Mouse (Mus musculus) retina, embryonic 14.5 days (tissue): ENCODE data around the gene Mgrn1.

Experiments
- DNase-seq: peaks from one replicate; pipeline ENCODE4 v3.0.0-alpha.2; 2015; ENCODE audit warnings: low spot score

Mgrn1 gene

DNA sequence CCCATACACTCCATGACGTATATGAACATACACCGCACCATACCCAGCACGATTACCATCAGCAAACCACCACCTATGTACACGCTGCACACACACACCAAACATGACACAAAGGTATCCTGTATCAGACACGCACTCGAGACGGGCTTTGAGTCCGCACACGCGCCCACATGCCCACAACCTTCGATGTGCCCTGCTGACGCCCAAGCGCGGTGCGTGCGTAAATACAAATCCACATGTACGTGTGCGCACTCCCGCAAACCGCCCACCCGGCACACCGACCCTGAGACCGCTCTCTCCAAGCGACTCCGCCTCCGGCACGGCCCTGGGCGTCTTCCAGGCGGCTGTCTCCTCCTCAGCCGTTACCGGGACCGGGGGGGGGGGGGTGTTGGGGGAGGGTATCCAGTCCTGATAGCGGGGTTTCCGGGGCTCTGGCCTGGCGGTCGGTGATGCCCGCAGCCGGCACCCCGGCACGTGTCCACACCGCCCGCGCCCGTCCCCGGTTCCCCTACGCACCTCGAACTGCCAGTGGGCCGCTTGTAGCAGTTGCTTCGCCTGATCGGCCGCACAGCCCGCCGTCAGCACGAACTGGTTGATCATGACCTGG is 6.8 kb upstream of the Mgrn1 start:
- peak; percentile 58 for DNase-seq

GRCm38 (mm10) chr16:4879708-4880124 is 6.3 kb upstream of the Mgrn1 start:
- peak; percentile 84 for DNase-seq

- DNase-seq: peak; percentile 98
Observed at GRCm38 (mm10) chr16:4880136-4880825, 5.8 kb upstream of the Mgrn1 start, which contains the start of gene Ubald1. Gene Ubald1, minus strand, starts transcription at chr16:4880315.

DNA sequence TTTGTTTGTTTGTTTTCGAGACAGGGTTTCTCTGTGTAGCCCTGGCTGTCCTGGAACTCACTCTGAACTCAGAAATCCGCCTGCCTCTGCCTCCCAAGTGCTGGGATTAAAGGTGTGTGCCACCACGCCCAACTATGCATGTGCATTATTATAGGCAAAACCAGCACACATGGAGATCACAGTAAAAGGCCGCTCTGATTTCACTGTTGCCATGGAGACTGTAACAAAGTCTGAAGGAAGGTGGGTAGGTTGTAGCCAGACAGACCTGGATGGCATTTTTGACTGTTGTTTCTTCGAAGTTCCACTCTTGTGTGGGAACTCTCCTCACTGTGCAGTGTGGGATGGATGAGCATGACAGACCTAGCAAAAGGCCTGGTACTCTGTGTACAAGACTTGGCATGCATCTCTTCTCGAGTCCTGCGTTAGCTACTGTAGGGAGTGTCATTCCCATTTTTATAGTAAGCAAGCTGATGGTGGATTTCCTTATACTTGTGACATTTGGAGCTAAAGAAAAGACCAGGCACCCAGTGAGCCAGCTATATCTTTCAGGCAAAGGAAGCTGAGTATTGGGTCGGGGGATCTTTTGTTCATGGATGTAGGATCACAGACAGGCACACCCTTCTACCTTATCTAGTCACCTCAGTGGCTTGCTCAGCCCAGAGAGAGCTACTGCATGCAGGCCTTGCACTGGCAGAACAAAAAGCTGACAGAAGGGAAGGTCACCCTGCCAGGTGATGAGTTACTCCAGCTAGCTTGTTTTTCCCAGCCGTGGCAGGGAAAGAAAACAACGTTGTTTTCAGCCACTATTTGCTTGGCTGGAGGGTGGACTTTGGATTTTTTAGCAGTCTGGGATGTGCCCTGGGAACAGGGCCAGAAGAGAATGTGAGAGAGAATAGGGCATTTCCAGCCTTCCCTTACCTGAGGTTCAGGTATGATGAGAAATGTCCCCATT is 4.4 kb upstream of the Mgrn1 start:
- DNase-seq: no peak

- no peak for DNase-seq
Observed at GRCm38 (mm10) chr16:4884930-4885329, 1.1 kb upstream of the Mgrn1 start.

GRCm38 (mm10) chr16:4886690-4887020 is 606 bp downstream of the Mgrn1 start:
- no peak for DNase-seq

GRCm38 (mm10) chr16:4890201-4890709 is 4.2 kb downstream of the Mgrn1 start:
- DNase-seq: no peak

DNA sequence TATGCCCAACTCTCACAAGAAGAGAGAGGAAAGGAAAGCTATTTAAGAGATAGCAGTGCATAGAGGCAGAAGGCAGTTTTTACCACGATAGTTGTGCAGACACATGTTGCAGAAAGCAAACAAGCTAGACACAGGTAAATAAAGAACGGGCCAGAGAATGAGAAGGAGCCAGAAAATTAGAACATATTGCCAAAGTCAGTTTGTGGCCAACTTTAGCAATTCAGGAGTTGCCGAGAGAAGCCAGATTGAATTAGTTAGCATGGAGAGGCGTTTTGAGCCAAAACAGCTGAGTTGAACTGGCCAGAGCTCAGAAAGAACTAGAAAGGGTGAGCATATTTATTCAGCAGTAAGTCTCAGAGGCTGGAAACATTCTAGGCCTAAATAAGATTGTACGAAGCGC is 6.1 kb downstream of the Mgrn1 start:
- DNase-seq: no peak

GRCm38 (mm10) chr16:4894201-4894908 is 8.3 kb downstream of the Mgrn1 start:
- no peak for DNase-seq

- no peak for DNase-seq
Observed at GRCm38 (mm10) chr16:4896249-4897027, 10.4 kb downstream of the Mgrn1 start.

DNA sequence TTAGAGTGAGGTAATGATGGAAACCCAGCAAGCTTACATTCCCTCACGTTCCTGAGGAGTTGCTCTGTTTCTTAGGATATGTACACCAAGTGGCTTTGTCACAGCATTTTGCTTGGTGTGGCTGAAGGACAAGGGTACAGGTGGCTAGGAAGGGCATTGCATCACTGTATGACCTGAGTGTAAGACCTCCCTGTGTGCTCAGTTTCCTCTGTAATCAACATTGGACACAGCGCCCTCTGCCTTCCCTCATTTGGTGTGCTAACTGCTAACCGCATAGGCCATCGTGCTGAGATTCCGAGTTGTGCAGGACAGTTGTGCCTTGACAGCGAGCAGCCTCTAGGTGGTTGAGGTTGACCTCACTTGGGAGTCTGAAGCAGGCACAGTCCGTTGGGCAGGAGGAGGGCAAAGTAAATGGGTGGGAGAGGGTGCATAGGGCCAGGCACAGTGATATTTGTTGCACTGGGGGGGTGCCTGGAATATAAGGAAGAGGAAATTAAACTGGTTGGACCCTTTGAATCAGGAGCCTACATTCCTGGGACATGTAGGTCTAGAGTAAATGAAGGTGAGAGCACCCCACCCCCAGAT is 11.2 kb downstream of the Mgrn1 start:
- DNase-seq: no peak

GRCm38 (mm10) chr16:4898881-4899280 is 12.8 kb downstream of the Mgrn1 start:
- DNase-seq: no peak

GRCm38 (mm10) chr16:4899711-4900110 is 13.7 kb downstream of the Mgrn1 start:
- no peak for DNase-seq

GRCm38 (mm10) chr16:4901167-4901566 is 15.1 kb downstream of the Mgrn1 start:
- no peak for DNase-seq

DNA sequence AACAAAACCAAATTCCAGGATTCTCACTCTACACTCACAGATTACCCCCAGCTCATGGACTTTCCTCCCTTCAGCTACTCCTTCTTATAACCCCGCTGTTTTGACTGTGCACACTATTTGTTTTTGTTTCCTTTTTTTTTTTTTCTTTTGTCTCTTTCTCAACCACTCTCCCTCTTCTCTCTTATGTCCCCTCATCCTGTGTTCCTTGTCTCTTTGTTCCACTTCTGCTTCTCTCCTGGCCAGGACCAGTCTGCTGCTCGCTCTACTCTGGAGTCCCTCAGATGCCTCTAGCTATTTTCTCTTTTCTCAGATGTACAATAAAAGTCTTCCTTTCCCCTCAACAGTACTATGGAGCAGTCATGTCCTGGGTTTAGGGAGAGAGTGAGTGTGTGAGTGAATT is 16.3 kb downstream of the Mgrn1 start:
- no peak for DNase-seq

DNA sequence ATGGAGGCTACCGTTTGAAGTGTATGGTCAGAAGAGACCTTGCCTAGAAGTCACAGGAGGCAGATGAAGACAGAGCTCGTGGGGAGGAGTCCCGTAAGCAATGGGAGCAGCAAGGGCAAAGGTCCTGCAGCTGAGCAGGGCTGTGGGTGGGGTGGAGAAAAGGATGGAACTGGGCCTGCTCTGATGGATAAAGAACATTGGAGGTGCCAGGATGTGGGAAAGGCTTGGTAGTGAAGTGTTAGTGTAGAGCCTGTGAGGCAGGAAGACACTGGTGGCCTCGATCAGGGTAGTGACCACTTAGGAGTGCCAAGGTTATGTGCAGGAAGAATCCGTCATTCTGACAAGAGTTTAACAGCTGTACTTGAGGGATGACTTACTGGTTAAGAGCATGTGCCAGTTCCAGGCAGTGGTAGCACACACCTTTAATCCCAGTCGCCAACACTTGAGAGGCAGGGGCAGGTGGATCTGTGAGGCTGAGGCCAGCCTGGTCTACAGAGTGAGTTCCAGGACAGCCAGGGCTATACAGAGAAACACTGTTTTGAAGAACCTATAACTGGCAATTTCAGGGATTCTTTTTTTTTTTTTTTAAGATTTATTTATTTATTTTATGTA is 17.5 kb downstream of the Mgrn1 start:
- no peak for DNase-seq

DNA sequence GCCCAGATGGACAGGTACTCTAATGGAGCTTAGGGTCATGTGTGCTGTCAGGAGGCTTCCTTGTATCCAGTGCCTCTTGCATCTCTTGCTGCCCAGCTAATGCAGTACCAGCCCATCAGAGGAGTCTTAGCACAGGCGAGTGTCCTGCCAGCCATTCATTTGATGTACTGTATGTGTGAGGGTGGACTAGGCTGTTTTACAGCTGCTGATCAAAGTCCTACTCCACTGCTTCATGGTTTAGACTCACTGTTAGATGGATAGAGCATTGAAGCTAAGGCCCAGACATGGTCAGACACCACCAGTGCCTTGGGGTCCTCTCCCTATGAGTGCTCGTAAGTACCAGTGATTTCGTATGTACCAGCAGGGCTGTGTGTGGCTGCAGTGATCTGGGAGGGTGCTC is 18.8 kb downstream of the Mgrn1 start:
- DNase-seq: no peak

DNA sequence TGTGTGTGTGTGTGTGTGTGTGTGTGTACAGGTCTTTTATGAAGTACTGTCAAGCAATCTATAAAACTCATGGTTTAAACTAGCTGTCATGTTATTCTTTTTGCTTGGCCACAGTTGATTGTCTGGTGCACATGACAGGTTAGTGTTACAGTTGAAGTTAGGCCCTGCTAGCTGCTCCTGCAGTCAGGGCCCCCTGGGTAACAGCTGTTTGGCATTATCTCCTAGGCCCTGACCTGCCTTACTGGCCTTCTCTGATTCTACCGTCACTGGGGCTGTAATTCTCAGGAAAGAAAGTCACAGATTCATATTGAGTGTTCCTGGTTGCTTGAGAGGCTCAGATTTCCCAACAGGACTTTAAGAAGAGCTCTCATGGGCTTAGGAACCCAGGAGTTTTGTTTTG is 19.5 kb downstream of the Mgrn1 start:
- no peak for DNase-seq

DNA sequence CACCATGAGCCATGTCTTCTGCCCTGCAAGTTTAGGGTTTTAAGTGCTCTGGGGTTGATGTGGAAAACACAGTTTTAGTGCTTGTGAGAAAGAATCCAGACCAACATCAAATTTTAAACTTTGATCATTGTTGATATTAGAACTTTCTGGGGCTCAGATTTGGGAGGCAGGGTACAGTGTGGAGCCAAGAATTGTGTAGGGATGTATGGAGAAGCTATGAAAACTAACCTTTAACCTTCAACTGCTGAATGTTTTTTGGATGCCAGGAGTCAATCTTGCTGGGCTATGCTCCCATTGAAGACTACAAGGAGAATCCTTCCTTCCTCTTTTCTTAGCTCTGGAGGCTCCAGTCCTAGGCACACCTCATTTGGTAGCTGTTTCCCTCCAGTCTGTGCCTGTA is 20.5 kb downstream of the Mgrn1 start:
- no peak for DNase-seq

- DNase-seq: no peak
Observed at GRCm38 (mm10) chr16:4907386-4907785, 21.3 kb downstream of the Mgrn1 start.
